Mouse (Mus musculus) intestine, embryonic 15.5 days (tissue): ENCODE results near the gene Nob1. TPM values are rescaled to one million over a fixed set of nuclear protein-coding genes. Genes with fewer than 3 reads are reported as not detected.

ENCODE experiments used
- ATAC-seq: fragments of 200-750 bp; cut with Nextera tagmentation; 2 replicates; pipeline ENCODE4 v1.8.0; 2017; ENCODE audit warnings: moderate TSS enrichment, moderate library complexity
- H3K27ac ChIP-seq: fragments of 300-500 bp; sonication (generic); 2 replicates; pipeline ENCODE4 v1.5.1; 2015; ENCODE audit warnings: mild to moderate bottlenecking, inconsistent platforms
- H3K27me3 ChIP-seq: fragments of 300-500 bp; sonication (generic); replicated peaks from 2 replicates; pipeline ENCODE4 v1.6.1; 2015; ENCODE audit warnings: inconsistent platforms
- H3K36me3 ChIP-seq: fragments of 300-500 bp; sonication (generic); 2 replicates; pipeline ENCODE4 v1.6.1; 2015; ENCODE audit warnings: inconsistent platforms
- H3K4me1 ChIP-seq: fragments of 300-500 bp; sonication (generic); replicated peaks from 2 replicates; pipeline ENCODE4 v1.6.1; 2015; ENCODE audit warnings: inconsistent platforms
- H3K4me2 ChIP-seq: fragments of 300-500 bp; sonication (generic); replicated peaks from 2 replicates; pipeline ENCODE4 v1.6.1; 2015; ENCODE audit warnings: mild to moderate bottlenecking, inconsistent platforms
- H3K4me3 ChIP-seq: fragments of 300-500 bp; sonication (generic); replicated peaks from 2 replicates; pipeline ENCODE4 v1.5.1; 2015; ENCODE audit warnings: inconsistent platforms
- H3K9ac ChIP-seq: fragments of 300-500 bp; sonication (generic); 2 replicates; pipeline ENCODE4 v1.6.1; 2015; ENCODE audit warnings: inconsistent platforms
- H3K9me3 ChIP-seq: fragments of 300-500 bp; sonication (generic); 2 replicates; pipeline ENCODE4 v1.6.1; 2016; ENCODE audit warnings: inconsistent platforms
- WGBS: fragments of 180-500 bp; shearing (Covaris S2); methylation state at CpG from one replicate; pipeline ENCODE4 v1.1.7; 2015; 5-methylcytosine and 5-hydroxymethylcytosine counted together
- polyA plus RNA-seq: library from polyadenylated mRNA; unstranded; fragments of >200 nt; fragmentation: Nextera tagmentation; extraction: Ambion mirVana; gene quantifications from 2 replicates; pipeline ENCODE4 v1.2.1, GENCODE M21; 2015

Nob1 gene
- 74.4 and 74.8 TPM in 2 replicates for polyA plus RNA-seq

DNA sequence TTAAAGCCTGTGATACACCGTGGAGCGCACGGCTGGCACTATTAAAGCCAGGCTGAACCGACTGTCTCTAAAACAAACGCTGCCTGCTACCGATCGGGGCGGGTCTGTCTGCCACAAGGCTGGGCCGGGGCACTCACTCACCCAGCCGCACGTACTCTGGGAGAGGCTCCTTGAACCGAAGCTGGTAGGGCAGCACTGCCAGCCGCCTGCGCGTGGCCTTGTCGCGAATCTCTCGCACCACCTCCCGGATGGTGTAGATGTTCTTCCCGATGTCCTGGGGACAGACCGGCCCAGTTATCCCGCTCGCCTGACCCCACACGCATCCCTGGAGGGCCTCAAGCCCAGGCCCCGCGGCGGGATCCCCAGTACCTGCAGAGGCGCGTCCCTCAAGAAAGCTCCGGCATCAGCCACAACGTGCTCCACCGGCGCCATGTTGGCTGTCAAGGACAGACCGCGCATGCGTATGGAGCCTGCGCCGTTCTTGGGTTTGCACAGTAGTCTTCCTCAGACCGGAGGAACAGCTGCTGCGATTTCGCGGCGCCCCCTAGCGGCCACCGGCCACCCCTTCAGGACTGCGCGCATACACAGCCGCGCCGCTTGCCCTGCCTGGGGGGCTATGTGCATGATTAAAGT is at the start of gene Nob1:
TSS of gene Nob1 (minus strand) at position 455 of the 633 bp plus-strand sequence.
- H3K36me3 ChIP-seq: peaks cover 10% of the 10 kb centered on the region; the same call in 1 of the 2 replicates
- H3K9ac ChIP-seq: peak within 1 kb of the TSS; percentile 91
- H3K9me3 ChIP-seq: no peaks in the 10 kb centered on the region
- under 1% methylated on average over 50 of the region's 50 CpGs for WGBS
- peaks cover 8% of the 10 kb centered on the region for H3K4me1 ChIP-seq
- peak within 1 kb of the TSS; percentile 66 for H3K4me2 ChIP-seq
- peak within 1 kb of the TSS; percentile 85 for H3K4me3 ChIP-seq
- no peaks in the 10 kb centered on the region for H3K27me3 ChIP-seq
- ATAC-seq: peak; percentile 99
- peak within 1 kb of the TSS; percentile 72 for H3K27ac ChIP-seq

DNA sequence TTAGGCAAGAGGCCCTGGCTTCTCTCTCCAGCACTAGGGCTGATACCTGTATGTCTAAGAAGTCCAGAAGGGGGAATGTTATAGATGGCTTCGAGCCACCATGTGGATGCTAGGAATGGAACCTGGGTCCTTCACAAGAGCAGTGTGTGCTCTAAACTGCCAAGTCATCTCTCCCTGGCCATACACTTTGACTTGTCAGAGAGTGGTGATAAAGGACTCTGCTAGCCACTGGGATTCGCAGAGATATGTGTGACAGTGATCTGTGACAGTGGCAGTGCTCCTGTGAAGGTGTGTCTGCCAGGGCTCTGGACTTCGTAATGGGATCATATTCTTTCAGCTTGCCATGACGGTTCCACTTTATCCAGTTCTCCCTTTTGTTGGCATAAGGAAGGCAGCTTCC is 48.5 kb upstream of the Nob1 start:
- Histone ChIP-seq H3K36me3 (no peaks in the 10 kb centered on the region), H3K9ac (no peak overlapping the region), H3K4me1 (peaks cover 9% of the 10 kb centered on the region; the same call in 1 of the 2 replicates), H3K27me3 (no peaks in the 10 kb centered on the region), H3K4me2 (no peak overlapping the region), H3K4me3 (no peak overlapping the region), H3K27ac (no peak overlapping the region), H3K9me3 (no peaks in the 10 kb centered on the region)
- ATAC-seq: no peak
- 85% methylated on average over 4 of the region's 4 CpGs for WGBS

- Histone ChIP-seq H3K27ac (no peak overlapping the region), H3K4me2 (no peak overlapping the region), H3K9ac (no peak overlapping the region), H3K9me3 (no peaks in the 10 kb centered on the region), H3K27me3 (no peaks in the 10 kb centered on the region), H3K4me3 (no peak overlapping the region), H3K36me3 (no peaks in the 10 kb centered on the region), H3K4me1 (peaks cover 9% of the 10 kb centered on the region; the same call in 1 of the 2 replicates)
- WGBS: 62% methylated on average over 10 of the region's 10 CpGs
- no peak for ATAC-seq
Observed at GRCm38 (mm10) chr8:107472403-107473100, 47.7 kb upstream of the Nob1 start.

DNA sequence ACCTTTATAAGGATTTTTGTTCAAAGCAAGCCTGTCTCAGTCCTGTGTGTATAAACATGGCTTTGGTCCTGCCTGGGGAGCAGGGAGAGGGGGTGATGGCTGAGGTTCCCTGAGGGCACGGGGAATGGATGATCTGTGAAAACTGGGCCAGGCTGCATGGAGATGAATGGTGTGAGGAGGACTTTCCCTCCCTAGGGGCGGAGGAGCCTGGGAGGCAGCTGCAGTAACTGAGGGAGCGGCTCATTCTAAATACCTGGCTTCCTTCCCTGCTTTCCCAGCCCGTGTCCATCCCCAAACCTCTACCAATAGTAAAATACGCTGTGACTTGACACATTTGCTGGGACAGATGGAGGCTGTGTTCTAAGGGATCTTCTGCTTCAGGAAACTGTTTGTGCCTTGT is 45.5 kb upstream of the Nob1 start:
- Histone ChIP-seq H3K27ac (no peak overlapping the region), H3K9ac (no peak overlapping the region), H3K27me3 (no peaks in the 10 kb centered on the region), H3K4me1 (peaks cover 9% of the 10 kb centered on the region; the same call in 1 of the 2 replicates), H3K4me2 (no peak overlapping the region), H3K4me3 (no peak overlapping the region), H3K36me3 (no peaks in the 10 kb centered on the region), H3K9me3 (no peaks in the 10 kb centered on the region)
- 64% methylated on average over 5 of the region's 5 CpGs for WGBS
- no peak for ATAC-seq

DNA sequence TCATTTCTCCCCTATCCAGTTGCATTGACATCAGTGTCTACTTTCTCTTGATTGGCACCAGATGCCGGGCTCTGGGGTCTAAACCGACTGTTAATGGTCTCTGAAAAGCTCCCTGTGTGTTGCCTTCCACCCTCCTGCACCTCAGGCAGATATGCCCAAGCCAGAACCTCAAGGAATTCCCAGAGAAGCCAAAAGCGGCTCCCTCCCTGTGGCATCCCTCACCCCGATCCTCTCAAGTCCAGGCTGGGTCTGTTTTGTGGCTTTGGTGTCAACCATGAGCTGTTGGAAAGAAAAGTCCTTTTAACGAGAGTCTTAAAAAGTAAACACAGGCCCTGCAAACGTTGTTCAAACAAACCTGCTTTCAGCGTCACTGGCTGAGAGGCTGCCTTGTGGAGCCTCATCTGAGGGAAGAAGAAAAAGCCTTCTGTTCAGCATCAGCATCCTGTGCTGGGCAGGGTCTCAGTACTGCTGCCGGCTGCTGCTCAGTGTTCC is 44.0 kb upstream of the Nob1 start:
- H3K9me3 ChIP-seq: no peaks in the 10 kb centered on the region
- H3K9ac ChIP-seq: no peak overlapping the region
- no peak overlapping the region for H3K4me3 ChIP-seq
- ATAC-seq: 0 out of 2 replicates have a peak, but pooled peaks have one; percentile 17
- 15% methylated on average over 8 of the region's 8 CpGs for WGBS
- no peaks in the 10 kb centered on the region for H3K27me3 ChIP-seq
- H3K4me2 ChIP-seq: no peak overlapping the region
- H3K4me1 ChIP-seq: peaks cover 9% of the 10 kb centered on the region; the same call in 1 of the 2 replicates
- no peak overlapping the region for H3K27ac ChIP-seq
- H3K36me3 ChIP-seq: no peaks in the 10 kb centered on the region

GRCm38 (mm10) chr8:107466642-107467041 is 41.8 kb upstream of the Nob1 start:
- WGBS: 91% methylated on average over 5 of the region's 5 CpGs
- H3K36me3 ChIP-seq: peaks cover 2% of the 10 kb centered on the region; the same call in 1 of the 2 replicates
- no peak for ATAC-seq

GRCm38 (mm10) chr8:107465332-107465990 is 40.6 kb upstream of the Nob1 start:
- no peak for ATAC-seq
- Histone ChIP-seq H3K9ac (no peak overlapping the region), H3K9me3 (no peaks in the 10 kb centered on the region), H3K27ac (no peak overlapping the region), H3K4me3 (no peak overlapping the region), H3K36me3 (peaks cover 5% of the 10 kb centered on the region; the same call in 1 of the 2 replicates), H3K4me2 (no peak overlapping the region), H3K4me1 (peaks cover 8% of the 10 kb centered on the region; the same call in 1 of the 2 replicates), H3K27me3 (no peaks in the 10 kb centered on the region)
- 36% methylated on average over 3 of the region's 3 CpGs for WGBS

More at GRCm38 (mm10) chr8:107466642-107467041, 41.8 kb upstream of the Nob1 start:
- H3K4me2 ChIP-seq: no peak overlapping the region
- H3K9ac ChIP-seq: no peak overlapping the region
- H3K9me3 ChIP-seq: no peaks in the 10 kb centered on the region
- no peaks in the 10 kb centered on the region for H3K27me3 ChIP-seq
- no peak overlapping the region for H3K4me3 ChIP-seq
- peaks cover 9% of the 10 kb centered on the region; the same call in 1 of the 2 replicates for H3K4me1 ChIP-seq
- no peak overlapping the region for H3K27ac ChIP-seq

- H3K36me3 ChIP-seq: peaks cover 11% of the 10 kb centered on the region
Observed at GRCm38 (mm10) chr8:107462423-107462822, 37.6 kb upstream of the Nob1 start.

GRCm38 (mm10) chr8:107458281-107458680 is 33.4 kb upstream of the Nob1 start:
- no peak overlapping the region for H3K9ac ChIP-seq
- H3K27me3 ChIP-seq: no peaks in the 10 kb centered on the region
- no peak overlapping the region for H3K27ac ChIP-seq
- peaks cover 11% of the 10 kb centered on the region for H3K36me3 ChIP-seq
- H3K4me3 ChIP-seq: no peak overlapping the region
- no peak overlapping the region for H3K4me2 ChIP-seq
- H3K4me1 ChIP-seq: no peaks in the 10 kb centered on the region
- 82% methylated on average over 6 of the region's 6 CpGs for WGBS
- ATAC-seq: no peak
- H3K9me3 ChIP-seq: no peaks in the 10 kb centered on the region

More at GRCm38 (mm10) chr8:107462423-107462822, 37.6 kb upstream of the Nob1 start:
- Histone ChIP-seq H3K27me3 (no peaks in the 10 kb centered on the region), H3K4me1 (no peaks in the 10 kb centered on the region), H3K27ac (no peak overlapping the region), H3K9ac (no peak overlapping the region), H3K4me2 (no peak overlapping the region), H3K9me3 (no peaks in the 10 kb centered on the region), H3K4me3 (no peak overlapping the region)
- 87% methylated on average over 5 of the region's 5 CpGs for WGBS
- ATAC-seq: peak; percentile 51; the same call in 1 of the 2 replicates

DNA sequence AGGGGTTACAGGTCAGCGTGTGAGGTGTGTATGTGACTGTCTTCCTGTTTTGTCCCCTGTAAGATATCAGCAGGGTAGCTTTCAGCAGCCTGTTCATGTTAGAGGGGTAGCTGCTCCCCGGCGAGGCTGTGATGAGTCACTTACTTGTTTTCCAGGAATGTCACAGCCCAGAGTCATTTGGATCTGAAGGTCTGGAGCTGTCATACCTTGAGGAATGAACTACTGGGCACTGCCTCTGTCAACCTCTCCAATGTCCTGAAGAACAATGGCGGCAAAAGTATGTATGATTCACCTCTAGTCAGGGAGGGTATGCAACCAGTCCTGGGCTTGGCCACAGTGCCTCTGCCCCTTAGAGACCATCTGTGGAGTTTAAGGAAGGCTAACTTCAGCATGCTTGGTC is 32.9 kb upstream of the Nob1 start:
- Histone ChIP-seq H3K9me3 (no peaks in the 10 kb centered on the region), H3K27me3 (no peaks in the 10 kb centered on the region), H3K9ac (no peak overlapping the region), H3K4me1 (no peaks in the 10 kb centered on the region), H3K36me3 (peaks cover 11% of the 10 kb centered on the region), H3K4me3 (no peak overlapping the region), H3K27ac (no peak overlapping the region), H3K4me2 (no peak overlapping the region)
- 82% methylated on average over 4 of the region's 4 CpGs for WGBS
- ATAC-seq: no peak

DNA sequence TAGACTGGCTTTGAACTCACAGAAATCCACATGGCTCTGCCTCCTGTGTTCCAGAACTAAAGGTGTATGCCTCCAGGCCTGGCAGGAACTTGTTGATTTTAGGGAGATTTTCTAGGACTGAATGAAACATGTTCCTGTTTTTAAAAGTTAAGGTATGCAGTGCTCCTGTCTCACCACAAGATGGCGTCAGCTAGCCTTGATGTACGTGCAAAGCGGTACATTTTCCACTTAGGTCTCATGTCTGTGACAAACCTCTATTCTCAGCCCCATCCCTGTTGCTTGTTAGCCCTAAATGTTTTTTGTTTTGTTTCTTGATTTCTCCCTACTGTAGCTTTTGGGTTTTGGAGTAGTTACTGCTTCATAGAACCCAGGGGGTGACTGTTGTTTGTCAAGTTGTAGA is 30.4 kb upstream of the Nob1 start:
- peaks cover 6% of the 10 kb centered on the region; the same call in 1 of the 2 replicates for H3K36me3 ChIP-seq
- H3K27ac ChIP-seq: no peak overlapping the region
- H3K27me3 ChIP-seq: no peaks in the 10 kb centered on the region
- H3K9ac ChIP-seq: no peak overlapping the region
- H3K4me3 ChIP-seq: no peak overlapping the region
- no peaks in the 10 kb centered on the region for H3K4me1 ChIP-seq
- ATAC-seq: no peak
- no peaks in the 10 kb centered on the region for H3K9me3 ChIP-seq
- H3K4me2 ChIP-seq: no peak overlapping the region
- 10% methylated on average over 3 of the region's 3 CpGs for WGBS

GRCm38 (mm10) chr8:107453386-107453785 is 28.5 kb upstream of the Nob1 start:
- H3K27me3 ChIP-seq: no peaks in the 10 kb centered on the region
- no peak overlapping the region for H3K4me3 ChIP-seq
- WGBS: 95% methylated on average over 11 of the region's 11 CpGs
- peaks cover 4% of the 10 kb centered on the region; the same call in 1 of the 2 replicates for H3K36me3 ChIP-seq
- no peak for ATAC-seq
- no peak overlapping the region for H3K27ac ChIP-seq
- no peak overlapping the region for H3K9ac ChIP-seq
- H3K4me1 ChIP-seq: peaks cover 5% of the 10 kb centered on the region; the same call in 1 of the 2 replicates
- H3K9me3 ChIP-seq: no peaks in the 10 kb centered on the region
- no peak overlapping the region for H3K4me2 ChIP-seq
